Mouse (Mus musculus) retina, embryonic 14.5 days (tissue): ENCODE measurements around the gene Selenoi.
"Not testable (repeated sequence)": the region's sequence is repeated elsewhere in the genome, so short reads cannot be mapped to it uniquely, and the experiment has no call there.

Experiments
- DNase-seq: peaks from one replicate; pipeline ENCODE4 v3.0.0-alpha.2; 2015; ENCODE audit warnings: low spot score

Gene Selenoi

GRCm38 (mm10) chr5:30232271-30232971 is at the start of gene Selenoi:
Gene Selenoi (plus strand): TSS chr5:30232581.
- peak; percentile 98 for DNase-seq

- DNase-seq = no peak
Observed at GRCm38 (mm10) chr5:30187687-30188485, 44.5 kb upstream of the Selenoi start.

- peak; percentile 28 for DNase-seq
Observed at GRCm38 (mm10) chr5:30192452-30192851, 39.9 kb upstream of the Selenoi start.

GRCm38 (mm10) chr5:30195340-30195739 is 37.0 kb upstream of the Selenoi start:
- no peak for DNase-seq

GRCm38 (mm10) chr5:30198257-30198656 is 34.1 kb upstream of the Selenoi start:
- no peak for DNase-seq

- DNase-seq = peak; percentile 57
Observed at GRCm38 (mm10) chr5:30201521-30201920, 30.9 kb upstream of the Selenoi start.

- no peak for DNase-seq
Observed at GRCm38 (mm10) chr5:30202221-30202620, 30.2 kb upstream of the Selenoi start.

- DNase-seq = no peak
Observed at GRCm38 (mm10) chr5:30203216-30203885, 29.0 kb upstream of the Selenoi start.

- no peak for DNase-seq
Observed at GRCm38 (mm10) chr5:30204441-30204840, 27.9 kb upstream of the Selenoi start.

GRCm38 (mm10) chr5:30205034-30205433 is 27.3 kb upstream of the Selenoi start:
- no peak for DNase-seq

GRCm38 (mm10) chr5:30205493-30205892 is 26.9 kb upstream of the Selenoi start, which contains the start of gene Adgrf3:
Gene Adgrf3 (minus strand): TSS chr5:30205722.
- no peak for DNase-seq

GRCm38 (mm10) chr5:30207276-30207675 is 25.1 kb upstream of the Selenoi start:
- peak; percentile 56 for DNase-seq

- not testable (repeated sequence) for DNase-seq
Observed at GRCm38 (mm10) chr5:30210758-30211157, 21.6 kb upstream of the Selenoi start.

- peak; percentile 84 for DNase-seq
Observed at GRCm38 (mm10) chr5:30214889-30215288, 17.5 kb upstream of the Selenoi start.

- no peak for DNase-seq
Observed at GRCm38 (mm10) chr5:30215970-30216369, 16.4 kb upstream of the Selenoi start.

- no peak for DNase-seq
Observed at GRCm38 (mm10) chr5:30219715-30220114, 12.7 kb upstream of the Selenoi start.

GRCm38 (mm10) chr5:30220666-30221065 is 11.7 kb upstream of the Selenoi start:
- no peak for DNase-seq

GRCm38 (mm10) chr5:30222681-30223080 is 9.7 kb upstream of the Selenoi start:
- no peak for DNase-seq

GRCm38 (mm10) chr5:30230901-30231300 is 1.5 kb upstream of the Selenoi start:
- DNase-seq = peak; percentile 7

- DNase-seq = no peak
Observed at GRCm38 (mm10) chr5:30231891-30232270, 500 bp upstream of the Selenoi start.

- DNase-seq = no peak
Observed at GRCm38 (mm10) chr5:30233042-30233441, 661 bp downstream of the Selenoi start.

- no peak for DNase-seq
Observed at GRCm38 (mm10) chr5:30233979-30234378, 1.6 kb downstream of the Selenoi start.
